Mouse (Mus musculus) forebrain, embryonic 16.5 days (tissue): ENCODE data around the gene Slc25a35. TPM values are rescaled to one million over a fixed set of nuclear protein-coding genes. Genes with fewer than 3 reads are reported as not detected.

Experiments
- ATAC-seq: fragments of 200-750 bp; cut with Nextera tagmentation; 2 replicates; pipeline ENCODE4 v1.8.0; 2017; ENCODE audit warnings: mild to moderate bottlenecking, moderate library complexity
- H3K27ac ChIP-seq: fragments of 300-500 bp; sonication (generic); 2 replicates; pipeline ENCODE4 v1.5.1; 2014; ENCODE audit warnings: low read length, control low read depth
- H3K27me3 ChIP-seq: fragments of 300-500 bp; sonication (generic); replicated peaks from 2 replicates; pipeline ENCODE4 v1.6.1; 2014; ENCODE audit warnings: low read length; ENCODE audit not compliant: control insufficient read depth, insufficient read depth
- H3K36me3 ChIP-seq: fragments of 300-500 bp; sonication (generic); 2 replicates; pipeline ENCODE4 v1.6.1; 2014; ENCODE audit not compliant: control insufficient read depth, insufficient read depth
- H3K4me1 ChIP-seq: fragments of 300-500 bp; sonication (generic); replicated peaks from 2 replicates; pipeline ENCODE4 v1.6.1; 2014; ENCODE audit warnings: low read length; ENCODE audit not compliant: control insufficient read depth, insufficient read depth
- H3K4me2 ChIP-seq: fragments of 300-500 bp; sonication (generic); 2 replicates; pipeline ENCODE4 v1.6.1; 2014; ENCODE audit warnings: mild to moderate bottlenecking, low read length, control low read depth
- H3K4me3 ChIP-seq: fragments of 300-500 bp; sonication (generic); replicated peaks from 2 replicates; pipeline ENCODE4 v1.5.1; 2014; ENCODE audit warnings: mild to moderate bottlenecking, low read length, control low read depth
- H3K9ac ChIP-seq: fragments of 300-500 bp; sonication (generic); replicated peaks from 2 replicates; pipeline ENCODE4 v1.6.1; 2014; ENCODE audit warnings: low read depth, low read length, control low read depth
- H3K9me3 ChIP-seq: fragments of 300-500 bp; sonication (generic); 2 replicates; pipeline ENCODE4 v1.6.1; 2016; ENCODE audit warnings: low read length; ENCODE audit not compliant: control insufficient read depth
- WGBS: fragments of 180-500 bp; shearing (Covaris S2); extraction: QIAGEN DNeasy Blood & Tissue Kit; methylation state at CpG from one replicate; pipeline ENCODE4 v1.1.7; 2014; 5-methylcytosine and 5-hydroxymethylcytosine counted together
- polyA plus RNA-seq: library from polyadenylated mRNA; unstranded; fragments of >200 nt; fragmentation: Nextera tagmentation; extraction: Ambion mirVana; gene quantifications from 2 replicates; pipeline ENCODE4 v1.2.1, GENCODE M21; 2015

The Slc25a35 gene
- polyA plus RNA-seq, 1 experiment from 2014 or later = 1.0 TPM

DNA sequence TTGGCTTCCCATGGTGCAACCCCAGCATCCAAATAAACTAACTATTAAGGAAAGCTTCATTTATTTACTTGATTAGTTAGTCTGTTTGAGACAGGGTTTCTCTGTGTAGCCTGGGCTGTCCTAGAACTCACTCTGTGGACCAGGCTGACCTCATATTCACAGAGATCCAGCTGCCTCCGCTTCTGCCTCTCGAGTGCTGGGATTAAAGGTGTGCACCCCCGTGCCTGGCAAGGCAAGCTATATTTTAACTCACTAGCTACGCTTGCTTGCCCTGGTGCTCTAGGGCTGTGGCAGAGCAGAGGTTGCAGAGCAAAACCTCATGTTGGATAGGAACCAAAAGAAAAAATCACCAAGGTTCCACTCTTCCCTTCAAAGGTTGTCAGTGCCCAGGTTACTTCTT is 27.4 kb upstream of the Slc25a35 start:
- Histone ChIP-seq H3K9me3 (no peaks in the 10 kb centered on the region), H3K9ac (peak overlapping the region; percentile 59), H3K4me2 (peak overlapping the region; percentile 70), H3K27me3 (no peaks in the 10 kb centered on the region), H3K36me3 (no peaks in the 10 kb centered on the region), H3K4me1 (peaks cover 9% of the 10 kb centered on the region), H3K27ac (no peak overlapping the region; the same call in 1 of the 2 replicates), H3K4me3 (peak overlapping the region; percentile 46)
- 56% methylated on average over 4 of the region's 4 CpGs for WGBS
- no peak for ATAC-seq

DNA sequence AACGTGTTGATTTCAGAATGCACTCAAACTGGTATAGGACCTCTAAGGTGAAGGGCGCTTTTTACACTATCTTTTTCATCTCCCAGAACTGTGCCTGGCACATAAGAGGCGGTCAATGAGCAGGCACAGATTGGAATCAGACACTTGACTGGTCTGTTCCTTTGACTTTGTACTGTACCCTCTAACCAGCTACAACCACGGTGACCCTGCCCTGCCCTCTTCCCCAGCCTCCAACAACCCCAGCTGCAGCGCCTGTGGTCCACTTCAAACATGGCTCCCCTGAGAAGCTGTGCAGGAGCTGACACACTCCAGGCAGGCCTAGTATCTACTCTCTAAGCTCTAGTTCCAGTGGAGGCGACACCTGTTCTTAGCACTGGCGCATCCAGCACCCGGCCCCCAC is 25.2 kb upstream of the Slc25a35 start:
- Histone ChIP-seq H3K4me1 (peaks cover 9% of the 10 kb centered on the region), H3K27me3 (no peaks in the 10 kb centered on the region; the same call in 1 of the 2 replicates), H3K4me2 (no peak overlapping the region), H3K4me3 (no peak overlapping the region), H3K36me3 (no peaks in the 10 kb centered on the region), H3K27ac (no peak overlapping the region), H3K9me3 (no peaks in the 10 kb centered on the region), H3K9ac (no peak overlapping the region)
- 87% methylated on average over 8 of the region's 8 CpGs for WGBS
- no peak for ATAC-seq

DNA sequence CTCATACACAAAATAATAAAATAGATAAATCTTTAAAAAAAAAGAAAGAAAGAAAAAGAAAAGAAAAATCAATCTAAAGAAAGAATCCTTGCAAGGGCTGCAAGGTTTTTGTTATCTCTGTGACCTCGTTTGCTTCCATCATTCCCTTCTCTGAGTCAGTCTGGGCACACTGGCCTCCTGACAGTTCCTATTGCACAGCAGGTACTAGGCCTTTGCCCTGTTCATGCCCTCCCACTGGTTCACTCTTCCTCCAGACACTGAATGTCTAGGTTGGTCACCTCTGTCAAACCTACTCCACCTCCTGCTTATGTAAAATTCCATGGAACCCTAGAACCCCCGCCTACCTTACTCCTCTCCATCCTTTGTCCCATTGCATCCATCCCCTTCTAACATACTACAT is 22.7 kb upstream of the Slc25a35 start:
- no peaks in the 10 kb centered on the region for H3K36me3 ChIP-seq
- no peaks in the 10 kb centered on the region; the same call in 1 of the 2 replicates for H3K27me3 ChIP-seq
- H3K4me3 ChIP-seq = no peak overlapping the region
- H3K9ac ChIP-seq = no peak overlapping the region
- no peak overlapping the region for H3K27ac ChIP-seq
- ATAC-seq = no peak
- peaks cover 4% of the 10 kb centered on the region for H3K4me1 ChIP-seq
- 74% methylated on average over 2 of the region's 2 CpGs for WGBS
- H3K4me2 ChIP-seq = no peak overlapping the region
- H3K9me3 ChIP-seq = no peaks in the 10 kb centered on the region

DNA sequence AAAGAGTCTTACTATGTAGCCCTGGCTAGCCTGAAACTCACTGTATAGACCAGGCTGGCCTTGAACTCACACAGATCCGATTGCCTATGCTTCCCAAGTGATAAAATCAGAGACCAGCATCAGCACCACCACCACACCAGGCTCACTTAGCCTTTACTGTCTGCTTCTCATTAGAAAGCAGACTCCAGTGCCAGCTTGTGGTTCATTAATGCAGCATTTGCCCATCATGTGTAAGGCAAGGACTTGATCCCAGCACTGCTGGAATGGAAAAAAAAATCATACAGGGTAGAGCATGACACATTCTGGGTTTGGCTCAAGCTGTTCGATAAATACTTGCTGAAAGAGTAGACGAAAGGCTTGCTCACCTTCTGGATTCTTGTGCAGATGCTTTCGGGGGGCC is 21.9 kb upstream of the Slc25a35 start:
- no peaks in the 10 kb centered on the region for H3K9me3 ChIP-seq
- no peaks in the 10 kb centered on the region for H3K36me3 ChIP-seq
- ATAC-seq = no peak
- no peak overlapping the region for H3K4me3 ChIP-seq
- H3K9ac ChIP-seq = no peak overlapping the region
- H3K4me2 ChIP-seq = no peak overlapping the region
- 88% methylated on average over 4 of the region's 4 CpGs for WGBS
- no peaks in the 10 kb centered on the region; the same call in 1 of the 2 replicates for H3K27me3 ChIP-seq
- H3K4me1 ChIP-seq = no peaks in the 10 kb centered on the region
- H3K27ac ChIP-seq = no peak overlapping the region

DNA sequence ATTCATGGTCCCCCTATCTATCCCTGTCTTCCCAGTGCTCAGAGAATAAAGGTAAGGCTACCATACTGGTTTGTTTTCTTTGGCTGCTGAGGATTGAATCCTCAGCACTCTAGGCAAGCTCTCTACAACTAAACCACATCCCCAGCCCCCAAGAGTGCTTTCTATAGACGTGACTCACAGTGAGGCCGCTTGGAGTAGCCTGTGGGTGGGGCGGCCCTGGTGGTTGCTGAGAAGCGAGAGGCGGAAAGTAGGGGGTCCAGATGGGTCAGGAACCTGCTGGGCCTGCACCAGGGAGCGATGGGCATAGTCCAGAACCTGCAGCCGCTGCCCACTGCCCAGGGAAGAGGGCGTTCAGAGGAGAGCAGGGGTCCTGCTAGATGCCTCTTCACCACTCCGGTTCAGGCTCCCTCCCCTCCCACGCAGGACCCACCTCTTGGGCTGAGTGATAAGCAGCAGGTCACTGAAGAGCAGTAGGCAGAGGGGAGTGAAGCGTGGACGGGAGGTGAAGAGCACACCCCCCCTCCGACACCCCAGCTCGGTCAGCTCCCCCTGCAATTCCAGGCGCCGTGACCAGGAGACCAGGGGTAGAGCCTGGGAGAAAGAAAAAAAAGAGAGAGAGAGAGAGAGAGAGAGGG is 21.0 kb upstream of the Slc25a35 start:
- Histone ChIP-seq H3K36me3 (no peaks in the 10 kb centered on the region), H3K4me3 (peak overlapping the region; percentile 38), H3K27me3 (no peaks in the 10 kb centered on the region; the same call in 1 of the 2 replicates), H3K9me3 (no peaks in the 10 kb centered on the region), H3K4me2 (peak overlapping the region; percentile 45), H3K4me1 (no peaks in the 10 kb centered on the region), H3K9ac (peak overlapping the region; percentile 45; the same call in 1 of the 2 replicates), H3K27ac (no peak overlapping the region)
- 12% methylated on average over 14 of the region's 16 CpGs for WGBS
- 0 out of 2 replicates have a peak, but pooled peaks have one; percentile 36 for ATAC-seq

DNA sequence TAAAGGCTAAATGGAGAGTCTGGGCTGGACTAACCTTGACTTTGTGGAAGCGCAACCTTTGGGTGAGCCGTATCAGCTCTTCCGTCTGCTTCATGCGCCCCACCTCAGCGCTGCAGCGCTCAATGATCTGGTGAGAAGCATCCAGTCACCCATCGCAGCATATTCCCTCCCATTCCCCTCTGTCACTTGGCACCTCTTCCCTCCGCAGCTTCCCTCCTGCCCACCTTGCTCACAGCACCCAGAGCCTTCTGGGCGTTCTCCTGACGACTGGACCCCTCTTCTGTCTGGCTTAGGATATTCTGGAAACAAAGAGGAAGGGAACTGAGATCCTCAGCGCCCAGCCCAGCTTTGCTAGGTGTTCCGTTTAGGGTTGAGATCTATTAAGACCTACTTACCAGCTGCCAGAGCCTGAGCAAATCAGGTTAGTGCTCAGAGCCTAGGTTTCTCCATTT is 20.4 kb upstream of the Slc25a35 start:
- WGBS = 2% methylated on average over 12 of the region's 12 CpGs
- ATAC-seq = peak; percentile 54
- no peaks in the 10 kb centered on the region for H3K36me3 ChIP-seq

DNA sequence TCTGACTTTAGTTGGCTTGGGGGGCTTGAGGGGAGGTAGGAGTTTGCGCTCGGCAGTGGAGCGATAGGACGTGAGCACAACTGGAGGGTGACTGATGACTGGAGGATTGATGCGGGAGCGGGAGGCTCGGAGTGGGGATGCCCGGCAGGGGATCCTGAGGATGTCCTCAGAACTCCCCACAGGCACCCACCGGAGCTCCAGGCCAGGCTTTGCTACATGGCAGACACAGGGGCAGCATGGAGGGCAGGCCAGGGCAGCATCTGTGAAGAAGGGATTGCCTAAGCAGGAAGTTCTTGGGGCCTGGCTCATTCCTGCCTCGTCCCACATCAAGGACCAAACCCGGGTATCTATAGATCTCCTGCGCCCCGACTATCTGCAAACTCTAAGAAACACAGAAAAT is 14.0 kb upstream of the Slc25a35 start:
- Histone ChIP-seq H3K36me3 (no peaks in the 10 kb centered on the region), H3K9me3 (no peaks in the 10 kb centered on the region), H3K9ac (peak overlapping the region; percentile 55; the same call in 1 of the 2 replicates), H3K4me2 (peak overlapping the region; percentile 63), H3K4me1 (peaks cover 11% of the 10 kb centered on the region; the same call in 1 of the 2 replicates), H3K27me3 (peaks cover 9% of the 10 kb centered on the region), H3K4me3 (peak overlapping the region; percentile 45), H3K27ac (no peak overlapping the region)
- 9% methylated on average over 13 of the region's 13 CpGs for WGBS
- no peak for ATAC-seq

More for the DNA sequence above, 20.4 kb upstream of the Slc25a35 start:
- Histone ChIP-seq H3K27me3 (no peaks in the 10 kb centered on the region; the same call in 1 of the 2 replicates), H3K4me2 (peak overlapping the region; percentile 47), H3K4me3 (peak overlapping the region; percentile 38), H3K4me1 (no peaks in the 10 kb centered on the region), H3K9me3 (no peaks in the 10 kb centered on the region), H3K27ac (peak overlapping the region; percentile 67), H3K9ac (peak overlapping the region; percentile 54)

DNA sequence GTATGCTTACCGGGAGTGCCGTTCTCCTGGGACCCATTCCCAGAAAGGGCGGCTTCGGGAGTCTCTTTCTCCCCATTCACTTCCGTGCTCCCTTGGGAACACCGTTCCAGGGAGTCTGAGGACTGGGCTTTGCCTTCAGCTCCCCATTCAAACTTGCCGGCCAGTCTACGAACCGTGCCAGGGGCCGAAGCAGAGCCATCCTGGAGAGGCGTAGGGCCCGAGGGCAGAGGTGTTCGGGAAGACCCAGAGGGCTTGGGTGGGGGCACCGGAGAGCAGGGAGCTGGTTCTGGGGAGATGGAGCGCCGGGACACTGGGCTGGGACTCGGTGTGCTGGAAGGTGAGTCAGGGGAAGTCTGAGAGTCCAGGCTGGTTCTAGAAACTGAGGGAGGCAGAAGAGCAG is 13.5 kb upstream of the Slc25a35 start:
- no peak for ATAC-seq
- Histone ChIP-seq H3K4me3 (peak overlapping the region; percentile 45), H3K4me2 (peak overlapping the region; percentile 63), H3K36me3 (no peaks in the 10 kb centered on the region), H3K9me3 (no peaks in the 10 kb centered on the region), H3K4me1 (peaks cover 11% of the 10 kb centered on the region; the same call in 1 of the 2 replicates), H3K27me3 (peaks cover 9% of the 10 kb centered on the region), H3K9ac (peak overlapping the region; percentile 55), H3K27ac (no peak overlapping the region)
- WGBS = 2% methylated on average over 17 of the region's 17 CpGs

DNA sequence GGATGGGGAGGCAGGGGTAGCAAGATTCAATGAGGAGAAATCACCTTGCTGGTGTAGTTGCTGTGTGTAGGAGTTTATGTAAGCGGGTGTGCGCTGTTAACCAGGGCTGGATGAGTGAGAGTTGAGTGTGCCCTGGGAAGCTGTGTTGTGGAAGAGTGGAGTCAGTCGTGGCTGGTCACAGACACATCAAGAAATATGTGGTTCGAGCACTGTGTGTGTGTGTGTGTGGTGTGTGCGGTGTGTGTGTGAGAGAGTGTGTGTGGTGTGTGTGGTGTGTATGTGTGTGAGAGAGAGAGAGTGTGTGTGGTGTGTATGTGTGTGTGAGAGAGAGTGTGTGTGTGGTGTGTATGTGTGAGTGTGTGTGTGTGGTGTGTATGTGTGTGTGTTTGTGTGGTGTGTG is 12.5 kb upstream of the Slc25a35 start:
- Histone ChIP-seq H3K9ac (peak overlapping the region; percentile 19; the same call in 1 of the 2 replicates), H3K36me3 (no peaks in the 10 kb centered on the region)

More for the DNA sequence above, 12.5 kb upstream of the Slc25a35 start:
- no peak for ATAC-seq
- no peaks in the 10 kb centered on the region for H3K9me3 ChIP-seq
- H3K27ac ChIP-seq = no peak overlapping the region
- 67% methylated on average over 5 of the region's 5 CpGs for WGBS
- H3K4me1 ChIP-seq = peaks cover 11% of the 10 kb centered on the region; the same call in 1 of the 2 replicates
- peak overlapping the region; percentile 63 for H3K4me2 ChIP-seq
- H3K27me3 ChIP-seq = peaks cover 9% of the 10 kb centered on the region
- H3K4me3 ChIP-seq = peak overlapping the region; percentile 45
